In genomic region chr13:55443799-55444285, GRCm38 (mm10) we compare ENCODE assay signal across 9 mouse cellular contexts. TPM values are rescaled to one million over a fixed set of nuclear protein-coding genes. Genes with fewer than 3 reads are reported as not detected.
DNase-seq lines count a peak whose midpoint lies in the region; ATAC-seq and TF ChIP-seq lines count a peak whose summit lies in the region.
"Had no signal": no experiment of that assay in that cellular context is flagged by ENCODE, and none has a peak within 500 bp of the region (broad histone marks: within the 10 kb centered on the region; RNA-seq: fewer than 3 reads in every experiment).

No protein-coding gene starts in this region.

- dilution Hi-C loops in CH12.LX (cut with MboI; ENCODE audit: extremely low pct_ligation_motif_present, extremely low pct_unique_long_range_greater_than_20kb, low sequenced_read_pairs): no loop called here

- 45% methylated on average over 9 of the region's 9 CpGs for WGBS in heart, embryonic 12.5 days
- WGBS in hindbrain, embryonic 10.5 days: 45% methylated on average over 9 of the region's 9 CpGs
- WGBS in midbrain, embryonic 10.5 days: 47% methylated on average over 9 of the region's 9 CpGs

- in situ Hi-C loops in CH12.LX (cut with MboI; ENCODE audit: low pct_ligation_motif_present, low pct_unique_long_range_greater_than_20kb, low sequenced_read_pairs): no loop called here

- H3K4me1 ChIP-seq in heart, embryonic 12.5 days (replicated peaks): peaks cover 23% of the 10 kb centered on the region
- peaks cover 13 to 32% of the 10 kb centered on the region in 2 experiments for H3K4me1 ChIP-seq in CH12.LX (ENCODE audit: control insufficient read depth in 1 of 2, insufficient read depth in 2 of 2)
- H3K4me1 ChIP-seq in hindbrain, embryonic 10.5 days (replicated peaks): peaks cover 40% of the 10 kb centered on the region
- H3K4me1 ChIP-seq in midbrain, embryonic 10.5 days: peaks cover 37% of the 10 kb centered on the region

- H3K4me2 ChIP-seq in heart, embryonic 12.5 days: peak overlapping the region; percentile 88
- peak overlapping the region; percentile 93 for H3K4me2 ChIP-seq in CH12.LX (ENCODE audit: insufficient read depth, low read depth, poor library complexity, severe bottlenecking)

- no peak for DNase-seq in heart, adult 9 months (ENCODE audit: low spot score in 2 of 2)
- no peak for DNase-seq in CH12.LX (ENCODE audit: extremely low read depth)
- no peak for DNase-seq in hindbrain, embryonic 10.5 days (ENCODE audit: low spot score)
- no peak for DNase-seq in midbrain, embryonic 10.5 days (ENCODE audit: low spot score)
- DNase-seq in adrenal gland, adult 18-20 months (ENCODE audit: low spot score in 2 of 2): no peak
- DNase-seq in layer of hippocampus, adult 18-20 months (ENCODE audit: low spot score in 2 of 2): no peak
- DNase-seq in spleen, postnatal 14 days (ENCODE audit: low spot score in 2 of 2): no peak

- peak overlapping the region; percentile 97; the same call in 1 of the 2 replicates for H3K27ac ChIP-seq in heart, embryonic 12.5 days (ENCODE audit: poor library complexity, severe bottlenecking)
- no peak overlapping the region for H3K27ac ChIP-seq in CH12.LX (ENCODE audit: insufficient read depth, low read depth)
- peak overlapping the region; percentile 96 for H3K27ac ChIP-seq in hindbrain, embryonic 10.5 days
- H3K27ac ChIP-seq in midbrain, embryonic 10.5 days (replicated peaks): peak overlapping the region; percentile 98

- no peak for TF ChIP-seq POLR2A in CH12.LX (IDR thresholded peaks at IDR 0.05; ENCODE audit: low read depth, low read length)

- no peak for TF ChIP-seq CTCF in CH12.LX (conservative IDR thresholded peaks at IDR 0.05 in 1 of 2, IDR thresholded peaks at IDR 0.05 in 1 of 2; ENCODE audit: low read depth in 2 of 2, low read length in 2 of 2)

- no peak for ATAC-seq in heart, embryonic 12.5 days (ENCODE audit: insufficient number of reproducible peaks, low FRiP score)

- H3K4me3 ChIP-seq in heart, embryonic 12.5 days: peak overlapping the region; percentile 84
- H3K4me3 ChIP-seq in CH12.LX (replicated peaks in 1 of 3; ENCODE audit: low read depth in 2 of 3, low read length in 2 of 3, poor library complexity in 1 of 3): peak overlapping the region in 2 of 3 experiments; percentile 39 to 80
- H3K4me3 ChIP-seq in hindbrain, embryonic 10.5 days: peak overlapping the region; percentile 90
- H3K4me3 ChIP-seq in midbrain, embryonic 10.5 days: peak overlapping the region; percentile 93

- TF ChIP-seq RAD21 in CH12.LX (IDR thresholded peaks at IDR 0.05; ENCODE audit: low read depth, low read length): no peak

- no peaks in the 10 kb centered on the region for H3K9me3 ChIP-seq in heart, embryonic 12.5 days (replicated peaks)
- H3K9me3 ChIP-seq in CH12.LX (replicated peaks; ENCODE audit: low read length): no peaks in the 10 kb centered on the region
- H3K9me3 ChIP-seq in hindbrain, embryonic 10.5 days: 0 out of 2 replicates have a peak, but pooled peaks cover 4% of the 10 kb centered on the region
- H3K9me3 ChIP-seq in midbrain, embryonic 10.5 days (replicated peaks): no peaks in the 10 kb centered on the region

- peaks cover 33% of the 10 kb centered on the region for H3K79me2 ChIP-seq in CH12.LX (replicated peaks; ENCODE audit: control insufficient read depth, extremely low read depth, insufficient read depth, poor library complexity, severe bottlenecking)

- H3K9ac ChIP-seq in heart, embryonic 12.5 days: peak overlapping the region; percentile 63; the same call in 1 of the 2 replicates
- H3K9ac ChIP-seq in CH12.LX (ENCODE audit: insufficient read depth, low read depth): peak overlapping the region; percentile 59

- TF ChIP-seq EP300 in CH12.LX (IDR thresholded peaks at IDR 0.05; ENCODE audit: low read length): no peak

- no peaks in the 10 kb centered on the region for H3K27me3 ChIP-seq in heart, embryonic 12.5 days (replicated peaks)
- H3K27me3 ChIP-seq in CH12.LX (replicated peaks): no peaks in the 10 kb centered on the region
- H3K27me3 ChIP-seq in hindbrain, embryonic 10.5 days (ENCODE audit: insufficient read depth, poor library complexity, severe bottlenecking): no peaks in the 10 kb centered on the region
- no peaks in the 10 kb centered on the region for H3K27me3 ChIP-seq in midbrain, embryonic 10.5 days (ENCODE audit: low read depth, poor library complexity, severe bottlenecking)

- H3K36me3 ChIP-seq in heart, embryonic 12.5 days: no peaks in the 10 kb centered on the region
- H3K36me3 ChIP-seq in CH12.LX (replicated peaks in 1 of 2; ENCODE audit: control insufficient read depth in 1 of 2, insufficient read depth in 1 of 2, low read length in 1 of 2): peaks cover 0 to 2% of the 10 kb centered on the region in 2 experiments
- H3K36me3 ChIP-seq in hindbrain, embryonic 10.5 days: peaks cover 11% of the 10 kb centered on the region; the same call in 1 of the 2 replicates
- peaks cover 8% of the 10 kb centered on the region for H3K36me3 ChIP-seq in midbrain, embryonic 10.5 days

TF ChIP-seq in CH12.LX, 34 proteins besides CTCF, POLR2A, EP300 and RAD21:
- no peak for TF ChIP-seq CHD1 (IDR thresholded peaks at IDR 0.05; ENCODE audit: low read depth, low read length)
- TF ChIP-seq NRF1 (IDR thresholded peaks at IDR 0.05; ENCODE audit: low read depth, low read length): no peak
- TF ChIP-seq NELFE (IDR thresholded peaks at IDR 0.05; ENCODE audit: low read depth, low read length): no peak
- no peak for TF ChIP-seq POLR2AphosphoS2 (IDR thresholded peaks at IDR 0.05; ENCODE audit: low read depth, low read length)
- no peak for TF ChIP-seq TBP (conservative IDR thresholded peaks at IDR 0.05; ENCODE audit: low read depth, low read length)
- TF ChIP-seq MAFK (IDR thresholded peaks at IDR 0.05; ENCODE audit: insufficient replicate concordance, low read length): no peak
- no peak for TF ChIP-seq CHD2 (IDR thresholded peaks at IDR 0.05; ENCODE audit: low read length)

RNA-seq across cellular contexts. Expression of gene Grk6, which starts 1.0 kb away (rescaled TPM):
- polyA plus RNA-seq in heart, embryonic 12.5 days (2016; fragmentation: Nextera tagmentation; extraction: Ambion mirVana): 27.6 and 29.1 TPM in 2 replicates
- 60.1 and 69.9 TPM in 2 replicates for total RNA-seq in CH12.LX (2012; rRNA removed)
- total RNA-seq in CH12.LX (2014; rRNA removed): 59.0 and 65.0 TPM in 2 replicates
- 71.0 and 72.8 TPM in 2 replicates for polyA plus RNA-seq in CH12.LX (2012; ENCODE audit: insufficient read length, low read depth)
- 51.5 and 52.3 TPM in 2 replicates for polyA plus RNA-seq in hindbrain, embryonic 10.5 days (2016; fragmentation: Nextera tagmentation; extraction: Ambion mirVana)
- polyA plus RNA-seq in midbrain, embryonic 10.5 days (2016; fragmentation: Nextera tagmentation; extraction: Ambion mirVana): 41.8 and 51.4 TPM in 2 replicates
- 10 to 100 TPM; 27.1 to 33.1 TPM for total RNA-seq in adrenal gland, adult 18-20 months (2021)
- total RNA-seq in layer of hippocampus, adult 18-20 months (2021): 10 to 100 TPM; 60.3 to 63.2 TPM

RNA-seq across cellular contexts. Expression of gene F12, which starts 17.2 kb away (rescaled TPM):
- 0.96 TPM in 1 of 2 replicates, not detected in the other for polyA plus RNA-seq in heart, embryonic 12.5 days (2016; fragmentation: Nextera tagmentation; extraction: Ambion mirVana)
- not detected in 2 replicates for total RNA-seq in CH12.LX (2012; rRNA removed)
- not detected in 2 replicates for total RNA-seq in CH12.LX (2014; rRNA removed)
- not detected in 2 replicates for polyA plus RNA-seq in CH12.LX (2012; ENCODE audit: insufficient read length, low read depth)
- polyA plus RNA-seq in hindbrain, embryonic 10.5 days (2016; fragmentation: Nextera tagmentation; extraction: Ambion mirVana): 0.07 and 0.25 TPM in 2 replicates
- polyA plus RNA-seq in midbrain, embryonic 10.5 days (2016; fragmentation: Nextera tagmentation; extraction: Ambion mirVana): 0.14 TPM in 1 of 2 replicates, not detected in the other
- not detected for total RNA-seq in adrenal gland, adult 18-20 months (2021)
- total RNA-seq in layer of hippocampus, adult 18-20 months (2021): under 1 TPM; 0.32 to 0.36 TPM

RNA-seq across cellular contexts. Expression of gene Prr7, which starts 20.2 kb away (rescaled TPM):
- 0.41 TPM in 1 of 2 replicates, not detected in the other for polyA plus RNA-seq in heart, embryonic 12.5 days (2016; fragmentation: Nextera tagmentation; extraction: Ambion mirVana)
- total RNA-seq in CH12.LX (2012; rRNA removed) (0.89 and 1.1 TPM in 2 replicates), CH12.LX (2014; rRNA removed) (0.60 and 0.69 TPM in 2 replicates)
- 0.83 and 1.2 TPM in 2 replicates for polyA plus RNA-seq in CH12.LX (2012; ENCODE audit: insufficient read length, low read depth)
- polyA plus RNA-seq in hindbrain, embryonic 10.5 days (2016; fragmentation: Nextera tagmentation; extraction: Ambion mirVana): 0.69 and 1.0 TPM in 2 replicates
- 0.69 and 0.87 TPM in 2 replicates for polyA plus RNA-seq in midbrain, embryonic 10.5 days (2016; fragmentation: Nextera tagmentation; extraction: Ambion mirVana)
- total RNA-seq in adrenal gland, adult 18-20 months (2021): 1 to 10 TPM; 1.9 to 2.2 TPM
- total RNA-seq in layer of hippocampus, adult 18-20 months (2021): 10 to 100 TPM; 75.6 to 79.2 TPM

RNA-seq across cellular contexts. Expression of gene Pfn3, which starts 28.8 kb away (rescaled TPM):
- polyA plus RNA-seq in heart, embryonic 12.5 days (2016; fragmentation: Nextera tagmentation; extraction: Ambion mirVana): not detected in 2 replicates
- total RNA-seq in CH12.LX (2012; rRNA removed) (not detected in 2 replicates), CH12.LX (2014; rRNA removed) (not detected in 2 replicates)
- not detected in 2 replicates for polyA plus RNA-seq in CH12.LX (2012; ENCODE audit: insufficient read length, low read depth)
- not detected in 2 replicates for polyA plus RNA-seq in hindbrain, embryonic 10.5 days (2016; fragmentation: Nextera tagmentation; extraction: Ambion mirVana)
- polyA plus RNA-seq in midbrain, embryonic 10.5 days (2016; fragmentation: Nextera tagmentation; extraction: Ambion mirVana): not detected in 2 replicates
- not detected for total RNA-seq in adrenal gland, adult 18-20 months (2021)
- total RNA-seq in layer of hippocampus, adult 18-20 months (2021): under 1 TPM in 1 of 2 experiments, not detected in 1; 0.68 TPM
- total RNA-seq: gastrocnemius, adult 18-20 months had no signal

RNA-seq across cellular contexts. Expression of gene Dbn1, which starts 44.1 kb away (rescaled TPM):
- polyA plus RNA-seq in heart, embryonic 12.5 days (2016; fragmentation: Nextera tagmentation; extraction: Ambion mirVana): 101 TPM in 2 replicates
- total RNA-seq in CH12.LX (2012; rRNA removed): 1.9 and 3.1 TPM in 2 replicates
- total RNA-seq in CH12.LX (2014; rRNA removed): 0.09 and 0.12 TPM in 2 replicates
- 0.59 and 0.72 TPM in 2 replicates for polyA plus RNA-seq in CH12.LX (2012; ENCODE audit: insufficient read length, low read depth)
- 420 and 518 TPM in 2 replicates for polyA plus RNA-seq in hindbrain, embryonic 10.5 days (2016; fragmentation: Nextera tagmentation; extraction: Ambion mirVana)
- polyA plus RNA-seq in midbrain, embryonic 10.5 days (2016; fragmentation: Nextera tagmentation; extraction: Ambion mirVana): 381 and 466 TPM in 2 replicates
- 10 to 100 TPM; 11.1 to 16.2 TPM for total RNA-seq in adrenal gland, adult 18-20 months (2021)
- total RNA-seq in layer of hippocampus, adult 18-20 months (2021): 100 to 1,000 TPM; 359 to 362 TPM
